Mouse (Mus musculus): Measurements from ENCODE around the gene Zcchc2. TPM values are rescaled to one million over a fixed set of nuclear protein-coding genes. Genes with fewer than 3 reads are reported as not detected.

The Zcchc2 gene
- total RNA-seq, 2 experiments from 2014 or later, result 13.7 to 18.7 TPM

GRCm38 (mm10) chr1:106067306-106067705 lies 77.1 kb downstream of the Zcchc2 start:
- ATAC-seq (replicated peaks; ENCODE audit: poor library complexity, severe bottlenecking), result no peak

- peak; percentile 31; the same call in 1 of the 2 replicates for ATAC-seq (replicated peaks; ENCODE audit: poor library complexity, severe bottlenecking)
These were observed 79.8 kb downstream of the Zcchc2 start for GRCm38 (mm10) chr1:106069867-106070543.

DNA sequence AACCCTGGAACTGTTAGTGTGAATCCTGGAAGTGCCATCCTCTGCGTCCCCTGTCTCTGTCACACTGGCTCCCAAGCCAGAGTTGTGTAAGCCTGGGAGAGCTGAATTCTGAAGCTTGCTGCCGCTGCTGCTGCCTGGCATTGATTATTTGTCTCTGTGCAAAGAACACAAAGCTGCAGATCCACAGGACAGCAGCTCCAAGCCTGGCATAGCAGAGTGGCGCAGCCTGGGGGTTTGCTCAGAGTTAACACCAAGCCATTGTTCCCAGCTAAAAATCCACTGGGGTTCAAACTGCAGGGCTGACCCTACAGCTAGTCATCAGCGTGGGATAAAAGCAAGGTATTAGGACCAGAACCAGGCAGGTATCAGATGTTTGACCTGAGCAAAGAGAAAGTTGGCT lies 80.6 kb downstream of the Zcchc2 start:
- no peak for ATAC-seq (replicated peaks; ENCODE audit: poor library complexity, severe bottlenecking)

DNA sequence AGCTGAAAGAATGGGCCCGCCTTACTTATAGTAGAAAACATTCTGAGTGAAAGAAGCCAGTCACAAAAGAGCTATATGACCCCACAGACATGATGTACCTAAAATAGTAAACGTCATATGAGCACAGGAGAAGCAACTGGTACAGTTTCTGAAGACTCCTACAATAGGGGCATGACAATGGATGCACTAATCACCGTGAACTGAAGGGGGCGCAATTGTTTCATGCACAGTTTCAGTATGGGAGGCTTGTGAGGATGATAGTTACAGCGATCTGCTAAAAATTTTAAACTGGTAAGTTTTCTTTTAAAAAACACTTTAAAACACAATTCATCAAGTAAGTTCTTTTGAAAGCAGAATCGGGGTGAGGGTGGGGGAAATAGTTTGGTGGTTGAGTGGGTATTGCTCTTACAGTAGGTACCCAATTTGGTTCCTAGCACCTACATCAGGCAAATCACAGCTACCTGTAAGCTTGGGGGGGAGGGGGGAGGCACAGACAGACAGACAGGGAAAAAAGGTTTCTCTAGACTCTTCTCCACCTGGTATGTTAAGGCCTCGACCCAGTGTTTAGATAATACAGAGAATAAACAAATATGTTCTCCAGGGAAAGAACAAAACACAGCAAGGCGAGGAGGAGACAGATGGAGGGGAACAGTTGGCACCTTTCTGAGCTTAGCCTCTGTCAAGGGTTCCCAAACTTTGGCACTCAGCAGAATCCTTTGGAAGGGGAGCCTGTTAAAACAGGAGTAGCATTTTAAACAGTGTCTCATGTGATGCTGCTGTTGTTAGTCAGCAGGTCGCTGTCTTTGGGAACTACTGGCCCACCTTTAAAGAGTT lies 81.2 kb downstream of the Zcchc2 start:
- peak; percentile 85 for ATAC-seq (replicated peaks; ENCODE audit: poor library complexity, severe bottlenecking)

DNA sequence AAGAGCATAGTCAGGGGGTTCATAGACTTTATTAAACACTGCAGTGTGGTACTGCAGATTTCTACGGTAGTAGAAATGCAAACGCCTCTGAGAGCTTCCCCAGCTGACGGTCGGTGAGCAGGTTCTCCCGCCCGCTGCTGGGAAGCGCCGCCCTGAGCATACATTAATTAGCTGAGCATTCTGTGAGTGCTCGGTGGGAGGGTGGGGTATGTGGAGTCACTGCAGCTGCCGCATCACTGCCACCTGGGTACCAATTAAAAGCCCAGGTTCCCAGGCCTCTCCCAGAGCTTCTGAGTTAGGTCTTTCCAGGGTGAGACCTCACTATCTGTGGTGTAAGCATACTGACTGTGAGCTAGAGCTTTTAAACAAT lies 81.8 kb downstream of the Zcchc2 start:
- no peak for ATAC-seq (replicated peaks; ENCODE audit: poor library complexity, severe bottlenecking)

DNA sequence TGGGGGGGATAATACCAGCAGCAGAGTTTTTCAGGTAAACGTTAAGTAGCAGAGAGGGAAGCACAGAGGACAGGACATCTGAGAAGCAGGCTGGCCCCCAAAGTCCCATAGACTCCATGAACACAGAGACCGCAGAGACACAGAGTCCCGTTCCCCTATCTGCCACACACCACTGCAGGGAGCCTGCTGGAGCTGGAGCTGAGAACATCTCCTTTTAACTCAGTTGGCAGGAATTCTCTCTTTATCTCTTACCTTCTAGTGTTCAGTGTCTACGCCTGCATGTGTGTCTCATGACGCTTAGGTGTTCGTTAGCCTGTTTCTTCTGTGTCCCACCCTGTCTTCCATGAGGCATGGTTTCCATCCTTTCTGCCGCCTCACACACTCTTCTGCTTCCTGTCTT lies 83.0 kb downstream of the Zcchc2 start:
- no peak for ATAC-seq (replicated peaks; ENCODE audit: poor library complexity, severe bottlenecking)

DNA sequence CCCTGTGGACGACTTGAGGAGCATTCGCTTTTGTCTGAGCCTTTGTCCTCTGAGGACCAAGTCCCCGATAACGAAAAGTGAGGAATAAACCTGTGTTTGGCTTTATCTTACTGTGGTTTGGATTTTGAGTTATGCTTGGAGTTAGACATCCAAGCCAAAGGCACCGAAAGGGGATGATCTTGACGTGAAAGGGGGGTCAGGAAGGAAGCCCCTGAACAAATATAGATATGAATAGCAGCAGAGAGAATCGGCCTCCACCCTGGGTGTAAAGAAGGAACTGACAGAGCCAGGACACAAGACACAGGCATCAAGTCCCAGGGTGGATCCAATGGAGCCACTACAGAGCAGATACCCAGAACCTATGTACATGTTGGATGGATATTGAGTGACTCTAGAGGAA lies 83.9 kb downstream of the Zcchc2 start:
- no peak for ATAC-seq (replicated peaks; ENCODE audit: poor library complexity, severe bottlenecking)

DNA sequence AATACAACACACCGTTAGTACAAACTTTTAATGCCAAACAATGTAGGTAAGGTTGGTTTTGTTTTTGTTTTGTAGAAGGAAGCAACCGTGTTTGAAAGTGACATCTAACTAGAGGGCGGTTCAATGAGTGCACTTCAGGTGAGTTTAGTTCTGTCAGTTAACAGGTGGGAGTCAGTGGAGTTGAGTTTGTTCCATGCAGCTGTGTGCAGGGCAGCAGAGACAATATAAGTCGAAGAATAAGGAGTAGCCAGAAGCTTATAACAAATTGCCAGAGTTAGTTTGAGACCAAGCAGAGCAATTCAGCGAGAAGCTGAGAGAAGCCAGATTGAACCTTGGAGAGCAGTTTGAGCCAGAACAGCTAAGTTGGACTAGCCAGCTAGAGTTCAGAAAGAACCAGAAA lies 84.5 kb downstream of the Zcchc2 start:
- ATAC-seq (replicated peaks; ENCODE audit: poor library complexity, severe bottlenecking), result no peak

DNA sequence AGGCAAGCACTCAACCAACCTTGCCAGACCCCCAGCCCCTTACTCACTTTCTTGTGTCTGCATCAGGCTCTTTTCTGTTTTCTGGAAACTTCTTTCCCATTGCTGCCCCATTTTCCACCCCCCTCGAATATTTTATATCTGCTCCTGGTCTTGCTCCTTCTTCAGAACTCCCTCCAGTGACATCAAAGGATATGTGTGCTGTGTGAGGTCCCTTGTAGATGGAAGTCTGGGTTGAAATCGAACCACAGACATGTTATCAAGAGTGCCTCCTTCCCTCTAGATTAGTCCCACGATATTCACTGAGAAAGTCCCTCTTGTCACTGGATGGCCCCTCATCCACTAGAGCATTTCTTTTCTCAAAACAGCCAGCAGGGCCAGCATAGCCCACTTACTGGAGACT lies 86.4 kb downstream of the Zcchc2 start:
- ATAC-seq (replicated peaks; ENCODE audit: poor library complexity, severe bottlenecking), result no peak

DNA sequence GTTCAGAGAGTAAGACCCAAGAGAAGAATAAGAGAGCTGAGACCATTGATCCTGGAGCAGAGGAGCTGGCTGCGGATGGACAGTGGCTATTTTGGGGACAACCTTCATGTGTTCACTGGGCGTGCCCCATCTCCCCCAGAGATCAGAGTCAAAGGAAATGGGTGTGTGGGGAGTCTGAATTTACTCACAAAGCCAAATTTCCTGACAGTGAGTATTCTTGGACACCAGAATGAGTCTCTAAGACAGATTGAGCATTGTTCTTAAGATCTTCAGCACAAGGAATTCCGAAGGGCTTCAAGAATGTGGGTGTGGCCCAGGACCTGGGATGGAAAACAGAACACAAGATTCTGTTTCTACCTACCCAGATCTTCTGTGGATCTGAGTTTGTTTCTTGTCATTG lies 87.0 kb downstream of the Zcchc2 start:
- ATAC-seq (replicated peaks; ENCODE audit: poor library complexity, severe bottlenecking), result no peak

Other genes with a start within 250 kb of the Zcchc2 start
- 0.54 and 0.98 TPM in 2 replicates for gene Tnfrsf11a, start 209.7 kb upstream of the Zcchc2 start, total RNA-seq (2014; fragmentation: Nextera tagmentation)
- gene Tnfrsf11a, start 209.7 kb upstream of the Zcchc2 start, total RNA-seq (2017), result 0.13 and 1.5 TPM in 2 replicates
- 0.94 and 2.2 TPM in 2 replicates for gene Phlpp1, start 181.3 kb downstream of the Zcchc2 start, total RNA-seq (2014; fragmentation: Nextera tagmentation)
- 1.7 and 2.1 TPM in 2 replicates for gene Phlpp1, start 181.3 kb downstream of the Zcchc2 start, total RNA-seq (2017)

All from granulocyte monocyte progenitor cell, adult 5-6 weeks (primary cell).